Mouse (Mus musculus) G1E (cell line): ENCODE results near the gene Litaf. TPM values are rescaled to one million over a fixed set of nuclear protein-coding genes. Genes with fewer than 3 reads are reported as not detected.

Experiments
- ATAC-seq: 2 replicates; pipeline ENCODE4 v1.8.0; 2016; ENCODE audit warnings: mild to moderate bottlenecking; ENCODE audit not compliant: insufficient number of reproducible peaks, poor library complexity, low FRiP score, severe bottlenecking; ENCODE audit errors: extremely low read depth
- DNase-seq: peaks from one replicate; pipeline ENCODE4 v3.0.0; 2012; ENCODE audit warnings: low spot score
- H3K27me3 ChIP-seq: 2 replicates; pipeline ENCODE4 v1.6.1; 2012; ENCODE audit warnings: mild to moderate bottlenecking, low read length, inconsistent platforms; ENCODE audit not compliant: insufficient read depth
- H3K36me3 ChIP-seq: replicated peaks from 2 replicates; pipeline ENCODE3; 2012; ENCODE audit warnings: mild to moderate bottlenecking, inconsistent platforms
- H3K4me1 ChIP-seq: 2 replicates; pipeline ENCODE4 v1.6.1; 2012; ENCODE audit warnings: low read depth, low read length, inconsistent platforms, mixed read lengths; ENCODE audit not compliant: insufficient read depth
- H3K4me3 ChIP-seq: 2 replicates; pipeline ENCODE4 v1.5.1; 2012; ENCODE audit warnings: low read depth, mild to moderate bottlenecking, inconsistent platforms, low read length, moderate library complexity, mixed read lengths
- H3K9me3 ChIP-seq: replicated peaks from 2 replicates; pipeline ENCODE4 v1.6.1; 2012; ENCODE audit warnings: inconsistent platforms
- CTCF ChIP-seq: IDR thresholded peaks from 2 replicates; pipeline ENCODE4 v1.5.1; 2012; ENCODE audit warnings: low read depth, low read length, inconsistent platforms, mixed read lengths
- GATA1 ChIP-seq: IDR thresholded peaks from 2 replicates; pipeline ENCODE4 v1.6.1; 2012; ENCODE audit warnings: borderline replicate concordance, low read length, inconsistent platforms, mixed read lengths
- GATA2 ChIP-seq: IDR thresholded peaks from 2 replicates; pipeline ENCODE4 v1.6.1; 2012; ENCODE audit warnings: low read depth, low read length, inconsistent platforms, borderline replicate concordance
- POLR2AphosphoS5 ChIP-seq: IDR thresholded peaks from 2 replicates; pipeline ENCODE4 v1.6.1; 2012; ENCODE audit warnings: low read depth, low read length, inconsistent platforms; ENCODE audit not compliant: insufficient replicate concordance
- TAL1 ChIP-seq: conservative IDR thresholded peaks from 2 replicates; pipeline ENCODE4 v1.6.1; 2012; ENCODE audit warnings: low read depth, low read length, inconsistent platforms, mixed read lengths
- polyA plus RNA-seq: library from polyadenylated mRNA; stranded (reverse); fragments of >175 nt; gene quantifications from 2 replicates; pipeline ENCODE4 v1.2.3, GENCODE M21; 2012
- total RNA-seq, 2 experiments: library from RNA; stranded (forward) in 1 of 2; stranded (reverse) in 1 of 2; fragments of 200-1000 nt in 1 of 2; fragments of >200 nt in 1 of 2; fragmentation: Nextera tagmentation in 1 of 2; gene quantifications; 2 replicates each; pipeline ENCODE4 v1.2.3; 2014 to 2017

Litaf gene
- total and polyA plus RNA-seq, 3 experiments = 0.13 to 0.87 TPM; not detected in 1

DNA sequence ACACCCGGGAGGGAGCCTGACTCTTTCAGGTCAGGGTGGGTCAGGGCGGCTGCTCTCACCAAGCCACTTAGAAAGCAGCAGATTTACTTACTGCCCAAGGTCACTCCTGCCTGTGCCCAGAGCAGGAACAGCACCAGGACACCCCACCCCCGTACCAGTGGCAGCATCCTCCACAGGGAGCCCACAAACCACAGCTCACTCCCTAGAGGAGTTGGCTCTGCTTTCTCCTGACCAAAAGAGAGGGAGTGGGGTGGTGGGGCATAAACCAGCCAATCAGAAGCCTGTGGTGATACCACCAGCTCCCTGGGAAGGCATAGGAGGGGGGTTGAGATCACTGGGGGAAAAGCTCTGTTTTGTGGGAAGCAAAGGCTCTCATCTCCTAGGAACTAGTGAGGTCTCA is 118.2 kb downstream of the Litaf start:
- Histone ChIP-seq H3K9me3 (no peaks in the 10 kb centered on the region), H3K27me3 (peaks cover 4% of the 10 kb centered on the region; the same call in 1 of the 2 replicates), H3K4me1 (no peaks in the 10 kb centered on the region), H3K4me3 (no peak overlapping the region), H3K36me3 (no peaks in the 10 kb centered on the region)
- DNase-seq (no peak), ATAC-seq (no peak)
- TF ChIP-seq TAL1 (no peak), GATA1 (no peak)

DNA sequence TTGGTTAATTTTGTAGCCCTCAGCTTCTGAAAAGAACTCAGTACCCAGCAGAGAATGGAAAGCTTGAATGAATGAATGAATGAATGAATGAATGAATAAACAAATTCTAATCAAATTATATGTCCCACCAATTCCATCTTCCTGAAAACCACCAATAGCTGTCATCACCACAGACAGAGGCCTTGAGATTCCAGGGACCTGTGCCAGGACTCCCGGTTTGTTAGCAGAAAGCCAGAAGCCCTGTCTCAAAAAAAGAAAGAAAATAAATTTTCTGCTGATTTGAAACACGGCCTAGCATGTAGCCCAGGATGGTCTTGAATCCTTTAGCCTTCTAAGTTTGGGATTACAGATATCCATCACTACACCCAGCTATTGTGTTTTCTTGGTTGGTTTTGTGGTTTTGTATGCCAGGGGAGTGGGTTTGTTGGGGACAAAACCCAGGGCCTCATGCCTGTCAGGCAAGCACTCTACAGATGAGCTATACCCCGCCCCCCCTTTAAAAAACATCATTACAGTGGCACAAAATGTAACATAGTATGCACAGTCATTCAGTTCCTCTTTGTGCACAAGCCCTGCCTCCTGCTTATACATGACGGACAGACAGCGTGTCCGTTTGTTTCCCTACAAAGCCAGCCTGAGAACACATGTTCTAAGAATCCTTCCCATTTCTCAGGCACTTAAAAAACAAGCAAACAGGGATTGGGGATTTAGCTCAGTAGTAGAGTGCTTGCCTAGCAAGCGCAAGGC is 120.4 kb downstream of the Litaf start:
- no peaks in the 10 kb centered on the region for H3K4me1 ChIP-seq
- no peak for ATAC-seq
- no peaks in the 10 kb centered on the region for H3K9me3 ChIP-seq
- H3K4me3 ChIP-seq = no peak overlapping the region
- DNase-seq = no peak
- H3K36me3 ChIP-seq = no peaks in the 10 kb centered on the region
- H3K27me3 ChIP-seq = peaks cover 4% of the 10 kb centered on the region; the same call in 1 of the 2 replicates
- TF ChIP-seq GATA1 (no peak), CTCF (no peak), POLR2AphosphoS5 (no peak), GATA2 (no peak), TAL1 (no peak)

DNA sequence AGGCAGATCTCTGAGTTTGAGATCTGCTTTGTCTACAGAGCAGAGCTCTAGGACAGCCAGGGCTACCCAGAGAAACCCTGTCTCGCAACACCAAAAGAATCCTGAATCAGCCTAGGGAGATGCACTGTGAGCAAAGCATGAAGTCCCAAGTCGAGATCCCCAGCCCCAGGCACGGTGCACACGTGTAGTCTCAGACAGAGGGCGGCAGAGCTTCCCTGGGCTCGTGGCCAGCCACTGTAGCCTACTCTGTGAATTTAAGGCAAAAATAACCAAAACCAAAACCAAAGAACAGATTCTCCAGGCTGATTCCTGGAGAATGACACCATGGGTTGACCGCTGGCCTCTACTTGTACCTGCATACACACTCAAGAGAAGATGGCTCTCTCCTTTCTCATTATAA is 121.4 kb downstream of the Litaf start:
- ATAC-seq (no peak), DNase-seq (no peak)
- no peaks in the 10 kb centered on the region for H3K36me3 ChIP-seq
- no peak overlapping the region for H3K4me3 ChIP-seq
- H3K27me3 ChIP-seq = peaks cover 6% of the 10 kb centered on the region; the same call in 1 of the 2 replicates
- H3K9me3 ChIP-seq = no peaks in the 10 kb centered on the region
- no peaks in the 10 kb centered on the region for H3K4me1 ChIP-seq
- TF ChIP-seq GATA2 (no peak), POLR2AphosphoS5 (no peak), CTCF (no peak), TAL1 (no peak), GATA1 (no peak)

DNA sequence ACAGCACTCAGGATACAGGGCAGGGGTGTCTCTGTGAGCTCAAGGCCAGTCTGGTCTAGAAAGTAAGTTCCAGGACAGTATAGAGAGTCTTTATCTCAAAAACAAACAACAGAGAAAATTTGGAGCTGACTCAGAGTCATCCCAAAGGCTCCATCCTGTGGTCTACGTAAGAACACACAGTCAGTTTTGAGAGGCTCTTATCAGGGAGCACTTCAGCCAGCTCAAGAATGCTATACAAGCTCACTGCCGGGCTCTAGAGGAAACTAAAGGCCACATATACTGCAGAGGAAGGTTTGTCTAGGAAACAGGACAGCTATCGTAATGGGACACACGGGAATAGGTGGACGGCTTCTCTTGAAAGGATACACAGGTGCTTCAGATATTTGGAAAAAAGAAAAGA is 122.7 kb downstream of the Litaf start:
- Histone ChIP-seq H3K4me1 (no peaks in the 10 kb centered on the region), H3K36me3 (no peaks in the 10 kb centered on the region)

DNA sequence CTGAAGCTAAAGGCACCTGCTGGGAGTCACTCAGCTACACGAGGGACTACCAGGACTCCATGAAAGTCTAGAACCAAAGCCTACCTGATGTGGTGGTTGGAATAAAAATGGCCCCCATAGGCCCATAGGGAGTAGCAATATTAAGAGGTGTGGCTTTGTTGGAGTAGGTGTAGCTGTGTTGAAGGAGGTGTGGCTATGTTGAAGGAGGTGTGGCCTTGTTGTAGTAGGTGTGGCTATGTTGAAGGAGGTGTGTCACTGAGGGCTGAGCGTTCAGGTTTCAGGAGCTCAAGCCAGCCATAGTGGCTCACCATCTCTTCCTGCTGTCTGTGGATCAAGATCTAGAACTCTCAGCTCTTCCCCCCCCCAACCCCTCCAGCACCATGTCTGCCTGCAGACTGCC is 125.3 kb downstream of the Litaf start:
- no peak for ATAC-seq
- Histone ChIP-seq H3K36me3 (no peaks in the 10 kb centered on the region), H3K9me3 (no peaks in the 10 kb centered on the region), H3K4me1 (no peaks in the 10 kb centered on the region), H3K27me3 (peaks cover 8% of the 10 kb centered on the region), H3K4me3 (no peak overlapping the region)
- TF ChIP-seq GATA2 (no peak), POLR2AphosphoS5 (no peak), CTCF (no peak), TAL1 (no peak), GATA1 (no peak)
- no peak for DNase-seq

More for the DNA sequence above, 122.7 kb downstream of the Litaf start:
- Histone ChIP-seq H3K27me3 (peaks cover 6% of the 10 kb centered on the region), H3K4me3 (no peak overlapping the region), H3K9me3 (no peaks in the 10 kb centered on the region)
- ATAC-seq = no peak
- DNase-seq = no peak
- no peak for TF ChIP-seq TAL1
- no peak for TF ChIP-seq GATA2
- no peak for TF ChIP-seq POLR2AphosphoS5
- TF ChIP-seq CTCF = no peak
- no peak for TF ChIP-seq GATA1

DNA sequence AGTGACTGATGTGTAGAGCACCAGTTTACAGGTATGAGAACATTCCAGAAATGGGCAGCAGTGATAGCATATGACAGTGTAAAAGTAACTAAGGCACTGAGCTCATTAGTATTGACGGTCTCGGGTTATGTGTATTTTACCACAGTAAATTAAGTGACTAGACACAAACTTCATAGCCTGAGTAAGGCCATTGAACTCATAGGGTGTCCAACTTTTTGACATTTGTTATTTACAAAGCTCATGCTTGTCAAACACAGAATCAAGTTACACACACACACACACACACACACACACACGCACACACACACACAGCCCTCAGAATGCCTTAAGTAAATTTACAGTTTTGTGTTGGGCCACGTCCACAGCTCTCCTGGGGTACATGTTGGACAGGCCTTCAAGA is 126.0 kb downstream of the Litaf start:
- ATAC-seq (no peak), DNase-seq (no peak)
- H3K4me3 ChIP-seq = no peak overlapping the region
- no peaks in the 10 kb centered on the region for H3K9me3 ChIP-seq
- H3K4me1 ChIP-seq = no peaks in the 10 kb centered on the region
- H3K27me3 ChIP-seq = peaks cover 8% of the 10 kb centered on the region
- H3K36me3 ChIP-seq = no peaks in the 10 kb centered on the region
- TF ChIP-seq GATA1 (no peak), TAL1 (no peak), GATA2 (no peak), POLR2AphosphoS5 (no peak), CTCF (no peak)

DNA sequence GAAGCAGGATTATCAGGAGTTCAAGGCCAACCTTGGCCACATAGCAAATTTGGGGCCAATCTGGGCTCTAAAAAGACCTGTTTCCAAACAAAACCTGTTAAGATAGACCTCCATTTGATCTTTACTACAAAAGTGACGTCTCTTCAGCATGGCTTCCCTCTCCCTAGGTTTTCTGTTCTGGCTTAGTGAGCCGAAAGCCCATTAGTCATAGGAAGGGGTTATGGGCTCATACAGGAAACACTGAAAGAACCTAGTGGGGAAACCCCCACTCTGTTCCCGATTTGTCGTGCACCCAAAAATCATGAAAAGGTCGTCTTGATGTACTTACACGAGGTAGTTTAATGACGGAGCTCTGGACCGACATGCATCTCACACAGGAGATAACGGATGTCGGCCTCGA is 128.5 kb downstream of the Litaf start:
- Histone ChIP-seq H3K4me3 (no peak overlapping the region), H3K9me3 (no peaks in the 10 kb centered on the region), H3K27me3 (peaks cover 9% of the 10 kb centered on the region), H3K4me1 (no peaks in the 10 kb centered on the region), H3K36me3 (no peaks in the 10 kb centered on the region)
- TF ChIP-seq CTCF = no peak
- no peak for TF ChIP-seq TAL1
- no peak for TF ChIP-seq POLR2AphosphoS5
- no peak for TF ChIP-seq GATA1
- TF ChIP-seq GATA2 = no peak
- no peak for DNase-seq
- no peak for ATAC-seq
